Mouse (Mus musculus) bone marrow macrophage, adult 2 months (primary cell): ENCODE measurements around the gene Pipox.

ENCODE experiments used
- CTCF ChIP-seq: IDR thresholded peaks from 2 replicates; pipeline ENCODE4 v1.5.1; 2012; ENCODE audit warnings: low read depth, mild to moderate bottlenecking, low read length, moderate library complexity
- POLR2A ChIP-seq: IDR thresholded peaks from 2 replicates; pipeline ENCODE4 v1.6.1; 2012; ENCODE audit warnings: mild to moderate bottlenecking, low read depth, low read length, borderline replicate concordance

DNA sequence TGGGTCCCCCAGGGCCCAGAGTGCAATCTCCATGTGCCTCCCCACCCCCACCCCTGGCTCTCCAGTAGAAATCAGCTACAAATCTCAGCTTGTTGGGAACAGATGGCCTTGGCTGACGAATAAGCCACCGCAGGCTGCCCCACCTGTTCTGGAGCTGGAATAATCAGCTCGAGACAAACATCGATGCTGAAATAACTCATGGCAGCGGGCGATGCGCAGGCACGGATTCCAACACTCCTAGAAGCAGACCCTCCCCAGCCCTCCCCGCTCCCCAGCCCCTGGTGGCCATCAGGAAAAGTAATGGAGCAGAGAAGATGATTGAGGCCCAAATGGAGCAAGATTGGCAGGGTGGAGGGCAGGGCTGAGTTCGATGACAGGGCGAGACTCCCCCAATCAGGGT lies 21.7 kb downstream of the Pipox start:
- TF ChIP-seq CTCF (no peak), POLR2A (no peak)
